Mouse (Mus musculus): Measurements from ENCODE around the gene Aacs.
"Not testable (repeated sequence)": the region's sequence is repeated elsewhere in the genome, so short reads cannot be mapped to it uniquely, and the experiment has no call there.

Aacs gene

DNA sequence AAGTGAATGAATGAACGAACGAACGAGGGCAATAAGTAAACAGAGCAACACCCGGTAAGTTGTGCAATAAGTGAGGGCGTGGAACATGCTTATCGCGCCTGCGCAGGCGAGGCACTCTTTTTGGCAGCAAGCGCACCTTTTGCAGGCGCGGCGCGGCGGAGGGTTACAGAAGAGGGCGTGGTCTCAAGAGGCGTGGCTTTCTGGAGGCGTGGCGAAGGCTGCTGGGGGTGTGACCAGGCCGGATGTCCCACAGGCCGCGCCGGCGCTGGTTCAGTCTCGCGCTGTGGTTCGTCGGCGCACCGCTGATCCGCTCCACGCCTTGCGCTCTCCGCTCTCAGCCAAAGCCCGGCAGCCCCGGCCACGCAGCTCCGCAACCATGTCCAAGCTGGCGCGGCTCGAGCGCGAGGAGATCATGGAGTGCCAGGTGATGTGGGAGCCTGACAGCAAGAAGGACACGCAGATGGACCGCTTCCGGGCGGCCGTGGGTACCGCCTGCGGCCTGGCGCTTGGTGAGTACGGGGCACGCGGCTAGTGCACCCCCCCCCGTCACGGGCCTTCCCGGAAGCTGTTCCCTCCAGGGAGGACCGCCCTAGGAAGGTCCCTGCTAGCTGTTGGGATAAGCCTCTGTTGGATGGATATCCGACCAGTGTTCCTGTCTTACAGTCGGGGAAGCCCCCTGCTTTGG is at the start of gene Aacs:
Gene Aacs (plus strand): TSS at position 214 of the 685 bp plus-strand sequence.
- in situ Hi-C loops (cut with MboI; ENCODE audit: low sequenced_read_pairs), result no loop called here

DNA sequence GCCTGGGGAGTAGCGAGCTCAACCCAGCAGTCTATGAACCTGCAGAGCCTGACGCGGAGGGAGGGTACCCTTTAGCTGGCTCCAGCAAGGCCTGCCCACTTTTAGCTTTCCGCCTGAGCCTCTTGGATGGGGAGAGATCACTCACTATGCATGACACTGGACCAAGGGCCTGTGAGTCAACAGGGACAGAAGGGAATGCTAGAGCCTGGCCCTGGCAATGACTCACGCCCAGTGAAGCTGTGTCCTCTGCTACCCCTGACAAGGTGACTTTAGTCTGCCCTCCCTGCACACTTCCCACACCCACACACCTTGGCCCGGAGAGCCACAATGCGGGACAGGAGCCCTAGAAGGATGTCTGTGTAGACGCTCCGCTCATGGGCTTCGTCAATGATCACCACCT is 49.3 kb upstream of the Aacs start:
- in situ Hi-C loops (cut with MboI; ENCODE audit: low sequenced_read_pairs), result no loop called here

DNA sequence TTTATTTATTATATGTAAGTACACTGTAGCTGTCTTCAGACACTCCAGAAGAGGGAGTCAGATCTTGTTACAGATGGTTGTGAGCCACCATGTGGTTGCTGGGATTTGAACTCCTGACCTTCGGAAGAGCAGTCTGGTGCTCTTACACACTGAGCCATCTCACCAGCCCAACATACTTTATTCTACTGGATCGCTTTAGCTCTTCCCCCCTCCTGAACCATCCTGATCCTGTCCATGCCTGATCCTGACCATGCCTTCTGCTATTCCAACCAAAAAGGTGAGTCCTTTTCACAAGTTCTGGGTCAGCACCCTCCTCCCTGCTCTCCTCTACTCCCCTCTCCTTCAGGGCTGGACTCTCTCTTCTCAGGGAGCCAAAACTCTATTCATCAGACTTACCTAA is 43.3 kb upstream of the Aacs start:
- in situ Hi-C loops (cut with MboI; ENCODE audit: low sequenced_read_pairs), result not testable (repeated sequence)

GRCm38 (mm10) chr5:125433793-125434337 is 41.7 kb upstream of the Aacs start, which contains the start of gene Dhx37:
Dhx37 (minus strand) TSS chr5:125434121.
- in situ Hi-C loops (cut with MboI; ENCODE audit: low sequenced_read_pairs), result no loop called here

DNA sequence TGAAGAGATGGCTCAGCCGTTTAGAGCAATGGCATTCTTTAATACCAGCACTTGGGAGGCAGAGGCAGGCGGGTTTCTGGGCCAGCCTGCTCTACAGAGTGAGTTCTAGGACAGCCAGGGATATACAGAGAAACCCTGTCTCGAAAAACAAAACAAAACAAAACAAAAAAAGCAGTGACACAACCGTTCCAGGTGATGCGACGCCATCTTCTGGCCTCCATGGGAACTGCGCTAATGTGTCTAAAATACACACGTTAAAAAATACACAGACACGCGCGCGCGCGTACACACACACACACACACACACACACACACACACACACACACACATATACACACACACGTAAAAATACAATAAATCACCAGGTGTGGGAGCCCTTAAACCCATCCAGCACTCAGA is 41.3 kb upstream of the Aacs start:
- in situ Hi-C loops (cut with MboI; ENCODE audit: low sequenced_read_pairs), result not testable (repeated sequence)

GRCm38 (mm10) chr5:125440583-125441233 is 34.9 kb upstream of the Aacs start:
- in situ Hi-C loops (cut with MboI; ENCODE audit: low sequenced_read_pairs), result no loop called here

DNA sequence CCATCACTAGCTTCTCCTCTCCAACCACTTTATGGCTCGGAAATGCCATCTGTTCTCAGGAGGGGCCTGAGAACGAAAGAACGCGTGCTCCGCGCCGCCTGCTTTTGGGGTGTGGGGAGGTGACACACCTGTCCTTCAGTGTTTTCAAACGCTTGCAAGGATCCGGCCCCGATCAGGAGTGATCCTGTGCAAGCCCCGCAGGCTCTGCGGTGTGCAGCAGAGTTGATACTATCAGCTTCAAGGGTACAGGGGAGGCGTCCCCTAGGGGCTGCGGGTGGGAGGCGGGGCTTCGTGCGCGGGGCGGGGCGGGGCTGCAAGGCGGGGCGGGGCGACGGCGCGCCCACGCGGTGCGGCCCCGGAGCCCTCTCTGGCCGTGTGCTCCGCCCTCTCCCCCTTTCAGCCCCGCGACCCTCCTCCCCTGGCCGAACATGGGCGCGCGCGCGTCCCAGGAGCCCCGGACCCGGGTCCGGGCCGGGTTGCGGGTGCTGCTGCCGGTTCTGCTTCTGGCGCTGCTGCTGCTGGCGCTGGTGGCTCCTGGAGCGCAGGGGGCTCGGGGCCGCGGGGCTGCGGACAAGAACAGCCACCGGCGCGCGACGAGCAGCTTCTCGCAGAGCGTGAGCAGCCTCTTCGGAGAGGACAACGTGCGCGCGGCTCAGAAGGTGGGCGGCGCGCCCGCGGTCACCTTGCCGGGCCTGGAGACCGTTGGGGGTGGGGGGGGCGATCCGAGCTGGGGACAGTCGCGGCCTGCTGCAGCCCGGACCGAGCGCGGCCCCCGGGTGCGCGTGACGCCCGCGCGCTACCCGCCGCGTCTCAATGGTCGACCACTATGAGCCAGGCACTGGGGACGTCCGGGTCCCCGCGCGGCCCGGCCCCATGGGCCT is 34.1 kb upstream of the Aacs start, which contains the start of gene Bri3bp:
Gene Bri3bp (plus strand): TSS at position 335 of the 881 bp plus-strand sequence.
- in situ Hi-C loops (cut with MboI; ENCODE audit: low sequenced_read_pairs), result no loop called here

DNA sequence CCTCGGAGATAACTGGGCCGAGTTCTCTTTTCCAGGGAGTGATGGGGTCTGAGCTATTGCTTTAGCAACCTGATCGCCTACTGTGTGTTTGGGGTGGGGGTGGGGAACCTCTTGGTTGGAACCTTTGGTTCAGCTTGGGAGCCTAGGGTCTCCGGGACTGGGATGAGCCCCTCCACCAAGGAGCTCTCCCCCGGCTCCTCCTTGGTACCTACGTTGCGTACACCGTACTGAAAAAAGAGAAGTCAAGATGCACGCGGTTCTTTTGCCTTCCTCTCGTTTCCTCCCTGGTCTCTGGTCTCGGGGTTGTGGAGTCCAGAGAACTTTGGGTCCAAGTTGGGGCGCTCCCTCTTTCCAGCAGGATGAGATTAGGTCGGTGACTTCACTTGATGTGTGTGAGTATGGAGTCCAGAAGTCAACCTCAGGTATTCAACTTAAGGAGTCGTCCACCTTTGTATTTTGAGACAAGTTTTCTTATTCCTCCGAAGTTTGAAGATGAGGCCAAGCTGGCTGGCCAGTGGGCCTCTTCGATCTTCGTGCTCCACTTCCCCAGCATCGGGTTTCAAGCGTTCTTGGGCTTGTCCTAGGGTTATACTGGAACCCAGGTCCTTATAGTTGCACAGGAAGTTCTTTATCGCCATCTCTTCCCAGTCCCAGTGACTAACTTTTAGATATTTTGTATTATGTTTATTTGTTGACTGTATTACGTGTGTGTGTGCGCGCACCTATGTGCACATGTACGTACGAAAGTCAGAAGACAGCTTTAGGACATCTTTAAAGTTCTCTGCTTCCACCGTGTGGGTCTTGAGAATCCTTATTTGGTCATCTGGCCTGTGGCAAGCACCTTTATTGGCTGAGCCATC is 33.2 kb upstream of the Aacs start:
- in situ Hi-C loops (cut with MboI; ENCODE audit: low sequenced_read_pairs), result no loop called here

- in situ Hi-C loops (cut with MboI; ENCODE audit: low sequenced_read_pairs), result no loop called here
Measured at GRCm38 (mm10) chr5:125443335-125443734, 32.3 kb upstream of the Aacs start.

DNA sequence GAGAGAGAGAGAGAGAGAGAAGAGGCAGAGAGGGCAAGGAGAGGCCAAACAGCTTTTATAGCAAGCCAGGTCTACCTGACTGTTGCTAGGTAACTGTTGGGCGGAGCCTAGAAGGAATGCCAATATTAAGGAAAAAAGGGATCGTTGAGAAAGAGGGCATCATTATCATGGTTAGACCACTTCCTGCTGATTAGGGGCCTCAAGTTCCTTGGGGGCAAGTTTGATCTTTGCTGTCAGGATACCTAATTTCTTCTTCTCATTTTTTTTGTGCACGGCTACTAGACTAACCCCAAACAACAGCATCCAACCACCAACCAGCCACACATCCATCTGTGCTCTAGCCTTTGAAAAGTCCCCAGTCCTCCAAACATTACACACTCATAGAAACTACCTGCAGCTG is 31.7 kb upstream of the Aacs start:
- in situ Hi-C loops (cut with MboI; ENCODE audit: low sequenced_read_pairs), result no loop called here

- in situ Hi-C loops (cut with MboI; ENCODE audit: low sequenced_read_pairs), result no loop called here
Measured at GRCm38 (mm10) chr5:125444554-125444953, 31.1 kb upstream of the Aacs start.

GRCm38 (mm10) chr5:125446344-125446743 is 29.3 kb upstream of the Aacs start:
- in situ Hi-C loops (cut with MboI; ENCODE audit: low sequenced_read_pairs), result no loop called here

- in situ Hi-C loops (cut with MboI; ENCODE audit: low sequenced_read_pairs), result no loop called here
Measured at GRCm38 (mm10) chr5:125448026-125448425, 27.6 kb upstream of the Aacs start.

DNA sequence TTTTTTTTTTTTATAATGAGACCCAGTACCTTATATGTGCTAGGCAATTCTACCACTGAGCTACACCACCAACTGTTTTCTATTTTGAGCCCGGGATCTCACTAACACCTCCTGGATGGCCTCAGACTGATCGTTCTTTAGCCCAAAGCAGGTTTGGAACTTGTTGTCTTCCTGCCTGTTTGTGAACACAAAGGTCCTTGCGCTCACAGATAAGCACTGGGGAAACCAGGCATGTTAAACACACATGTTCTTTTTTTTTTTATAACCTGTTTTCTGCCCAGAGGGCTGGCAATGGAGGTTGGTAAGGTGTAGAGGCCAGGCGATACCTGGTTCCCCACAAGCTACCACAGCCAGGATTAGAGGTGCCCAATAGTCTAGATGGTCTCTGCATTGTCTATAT is 27.0 kb upstream of the Aacs start:
- in situ Hi-C loops (cut with MboI; ENCODE audit: low sequenced_read_pairs), result no loop called here

DNA sequence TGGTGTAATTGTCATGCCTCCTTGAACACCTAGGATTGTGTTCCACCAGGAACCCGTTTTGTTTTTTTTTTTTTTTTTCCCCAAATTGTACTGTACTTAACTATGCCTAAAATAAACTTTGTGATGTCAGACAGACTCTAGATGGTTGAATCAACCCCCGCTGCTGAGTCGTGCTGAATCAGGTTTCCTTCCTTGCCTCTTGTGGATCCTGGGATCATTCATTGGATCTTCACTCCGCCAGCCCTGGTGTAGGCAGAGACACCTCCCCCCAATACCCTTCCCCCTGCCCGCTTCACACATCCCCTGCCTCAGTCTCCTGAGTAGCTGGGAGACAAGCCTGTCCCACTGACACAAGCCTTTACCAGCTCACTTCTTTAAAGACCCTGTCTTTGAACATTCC is 26.3 kb upstream of the Aacs start:
- in situ Hi-C loops (cut with MboI; ENCODE audit: low sequenced_read_pairs), result no loop called here

DNA sequence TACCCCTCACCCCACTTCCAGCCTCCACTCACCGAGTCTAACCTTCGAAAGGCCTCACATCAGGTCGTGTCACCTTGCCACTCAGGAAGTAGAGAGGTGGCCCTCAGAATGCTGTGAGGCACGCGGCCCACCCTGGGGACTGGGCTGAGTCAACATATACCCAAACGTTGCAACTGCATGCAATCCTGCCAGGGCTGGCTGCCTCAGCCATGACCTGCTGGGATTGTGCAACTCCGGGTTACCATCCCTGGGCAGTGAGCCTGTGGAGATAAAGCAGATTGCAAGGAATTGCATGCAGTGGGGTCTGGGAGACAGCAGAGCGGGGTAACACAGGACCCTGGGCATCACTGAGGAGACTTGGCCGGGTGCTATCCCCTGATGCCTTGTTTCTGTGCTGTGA is 23.0 kb upstream of the Aacs start:
- in situ Hi-C loops (cut with MboI; ENCODE audit: low sequenced_read_pairs), result no loop called here

DNA sequence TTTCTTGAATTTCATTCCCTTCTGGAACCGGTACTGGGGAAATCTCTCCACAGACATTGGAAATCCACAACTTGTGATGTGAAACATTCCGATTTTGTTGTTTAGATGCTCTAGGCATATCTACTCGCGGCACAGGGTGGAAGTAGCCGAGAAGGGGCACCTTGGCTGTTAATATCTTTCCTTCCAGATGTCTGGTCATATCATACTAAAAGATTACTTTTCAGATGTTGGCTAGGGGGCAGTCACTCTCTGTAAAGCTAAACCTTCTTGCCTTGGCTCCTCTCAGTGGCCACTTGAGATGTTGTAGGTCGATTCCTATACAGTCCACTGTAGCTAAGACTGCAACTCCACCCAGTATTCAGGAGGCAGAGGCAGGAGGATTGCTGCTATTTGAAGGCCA is 19.5 kb upstream of the Aacs start:
- in situ Hi-C loops (cut with MboI; ENCODE audit: low sequenced_read_pairs), result no loop called here

- in situ Hi-C loops (cut with MboI; ENCODE audit: low sequenced_read_pairs), result no loop called here
Measured at GRCm38 (mm10) chr5:125457538-125457937, 18.1 kb upstream of the Aacs start.

DNA sequence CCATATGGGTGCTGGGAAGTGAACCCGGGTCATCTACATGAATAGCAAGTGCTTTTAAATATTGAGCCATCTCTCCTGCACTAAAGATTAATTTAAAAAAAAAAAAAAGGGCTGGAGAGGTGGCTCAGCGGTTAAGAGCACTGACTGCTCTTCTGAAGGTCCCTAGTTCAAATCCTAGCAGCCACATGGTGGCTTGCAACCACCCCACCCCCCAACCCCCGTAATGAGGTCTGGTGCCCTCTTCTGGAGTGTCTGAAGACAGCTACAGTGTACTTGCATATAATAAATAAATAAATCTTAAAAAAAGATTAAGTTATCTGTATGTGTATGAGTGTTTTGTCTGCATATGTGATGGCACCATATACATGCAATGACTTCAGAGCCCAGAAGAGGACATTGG is 15.0 kb upstream of the Aacs start:
- in situ Hi-C loops (cut with MboI; ENCODE audit: low sequenced_read_pairs), result no loop called here

- in situ Hi-C loops (cut with MboI; ENCODE audit: low sequenced_read_pairs), result no loop called here
Measured at GRCm38 (mm10) chr5:125461868-125462445, 13.7 kb upstream of the Aacs start.

All from CH12F3 (cell line).